Mouse (Mus musculus): ENCODE data around the gene Slc35b4.

DNA sequence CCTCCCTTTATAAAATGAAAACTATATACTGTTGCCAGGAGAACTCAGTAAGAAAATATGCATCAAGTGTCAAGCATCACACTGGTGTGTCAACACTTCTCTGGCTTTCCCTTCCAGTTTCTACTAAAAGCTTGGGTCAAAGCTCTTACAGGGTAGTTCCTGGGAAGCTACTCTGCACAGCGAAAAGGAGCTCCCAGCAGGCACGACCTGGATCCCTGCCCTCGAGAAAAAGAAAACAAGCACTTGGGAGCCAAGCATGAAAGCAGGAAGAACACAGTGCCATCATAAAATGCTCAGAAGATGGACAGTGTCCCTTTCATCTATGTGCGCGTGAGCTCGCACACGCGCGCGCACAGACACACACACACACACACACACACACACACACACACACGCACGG lies 3.7 kb downstream of the Slc35b4 start:
- TF ChIP-seq CTCF (IDR thresholded peaks at IDR 0.05; ENCODE audit: low read depth, low read length) (no peak), GATA2 (IDR thresholded peaks at IDR 0.05; ENCODE audit: borderline replicate concordance, low read depth, low read length) (no peak), GATA1 (IDR thresholded peaks at IDR 0.05; ENCODE audit: borderline replicate concordance, low read length) (no peak), POLR2AphosphoS5 (IDR thresholded peaks at IDR 0.05; ENCODE audit: insufficient replicate concordance, low read depth, low read length) (no peak)

Data from G1E (cell line).